Mouse (Mus musculus) cerebellum, postnatal 25 days (tissue): ENCODE data around the gene Tmem221.

Experiments used
- DNase-seq, 2 experiments: peaks; one replicate each; pipeline ENCODE4 v3.0.0; 2021; ENCODE audit warnings: mixed read lengths in 2 of 2

Tmem221 gene

GRCm38 (mm10) chr8:71507589-71508104, 51.0 kb downstream of the Tmem221 start:
- peak; percentile 80 to 89 for DNase-seq

- DNase-seq: peak; percentile 72 to 82
Measured at GRCm38 (mm10) chr8:71505979-71506378, 52.7 kb downstream of the Tmem221 start.

- no peak for DNase-seq
Measured at GRCm38 (mm10) chr8:71505326-71505725, 53.3 kb downstream of the Tmem221 start.

- DNase-seq: no peak
Measured at GRCm38 (mm10) chr8:71504349-71504748, 54.3 kb downstream of the Tmem221 start.
